Mouse (Mus musculus): ENCODE data around the gene Nacc1. TPM values are rescaled to one million over a fixed set of nuclear protein-coding genes. Genes with fewer than 3 reads are reported as not detected.

Gene Nacc1
- polyA plus RNA-seq (2015; fragmentation: Nextera tagmentation; extraction: Ambion mirVana), result 5.4 and 6.3 TPM in 2 replicates

- Histone ChIP-seq H3K9ac (ENCODE audit: low read depth, low read length) (peak within 1 kb of the TSS; percentile 99), H3K36me3 (ENCODE audit: control insufficient read depth, insufficient read depth) (0 out of 2 replicates have a peak, but pooled peaks cover 2% of the 10 kb centered on the region), H3K27me3 (ENCODE audit: control insufficient read depth, insufficient read depth, low read depth, low read length) (no peaks in the 10 kb centered on the region), H3K27ac (ENCODE audit: low read length) (peak within 1 kb of the TSS; percentile 92), H3K4me2 (ENCODE audit: low read depth, low read length) (peak within 1 kb of the TSS; percentile 88), H3K4me1 (ENCODE audit: control insufficient read depth, low read depth, low read length) (peaks cover 46% of the 10 kb centered on the region), H3K4me3 (ENCODE audit: low read depth, low read length) (peak within 1 kb of the TSS; percentile 97), H3K9me3 (replicated peaks; ENCODE audit: control insufficient read depth, low read length) (no peaks in the 10 kb centered on the region)
- peak; percentile 85 for ATAC-seq (ENCODE audit: low read depth)
- 0% methylated on average over 35 of the region's 37 CpGs for WGBS (ENCODE audit: insufficient replicate concordance)
These were observed at the start of gene Nacc1 for GRCm38 (mm10) chr8:84687705-84688100. Nacc1 (minus strand) TSS chr8:84687862.

GRCm38 (mm10) chr8:84736521-84736920 is 48.9 kb upstream of the Nacc1 start:
- Histone ChIP-seq H3K4me3 (ENCODE audit: low read depth, low read length) (no peak overlapping the region), H3K9ac (ENCODE audit: low read depth, low read length) (no peak overlapping the region), H3K36me3 (ENCODE audit: control insufficient read depth, insufficient read depth) (no peaks in the 10 kb centered on the region), H3K27ac (ENCODE audit: low read length) (no peak overlapping the region), H3K27me3 (ENCODE audit: control insufficient read depth, insufficient read depth, low read depth, low read length) (peaks cover 13% of the 10 kb centered on the region), H3K4me1 (ENCODE audit: control insufficient read depth, low read depth, low read length) (peaks cover 35% of the 10 kb centered on the region), H3K4me2 (ENCODE audit: low read depth, low read length) (no peak overlapping the region), H3K9me3 (replicated peaks; ENCODE audit: control insufficient read depth, low read length) (no peaks in the 10 kb centered on the region)
- ATAC-seq (ENCODE audit: low read depth), result no peak
- 90% methylated on average over 4 of the region's 4 CpGs for WGBS (ENCODE audit: insufficient replicate concordance)

- WGBS (ENCODE audit: insufficient replicate concordance), result 66% methylated on average over 2 of the region's 2 CpGs
- Histone ChIP-seq H3K9ac (ENCODE audit: low read depth, low read length) (no peak overlapping the region), H3K27me3 (ENCODE audit: control insufficient read depth, insufficient read depth, low read depth, low read length) (peaks cover 6% of the 10 kb centered on the region; the same call in 1 of the 2 replicates)
These were observed 47.9 kb upstream of the Nacc1 start for GRCm38 (mm10) chr8:84735597-84735996.

GRCm38 (mm10) chr8:84734680-84735079 is 47.0 kb upstream of the Nacc1 start:
- Histone ChIP-seq H3K4me2 (ENCODE audit: low read depth, low read length) (no peak overlapping the region), H3K27me3 (ENCODE audit: control insufficient read depth, insufficient read depth, low read depth, low read length) (peaks cover 6% of the 10 kb centered on the region; the same call in 1 of the 2 replicates), H3K4me3 (ENCODE audit: low read depth, low read length) (no peak overlapping the region), H3K9me3 (replicated peaks; ENCODE audit: control insufficient read depth, low read length) (no peaks in the 10 kb centered on the region), H3K27ac (ENCODE audit: low read length) (0 out of 2 replicates have a peak overlapping the region, but pooled peaks have one; percentile 8), H3K36me3 (ENCODE audit: control insufficient read depth, insufficient read depth) (no peaks in the 10 kb centered on the region), H3K9ac (ENCODE audit: low read depth, low read length) (no peak overlapping the region), H3K4me1 (ENCODE audit: control insufficient read depth, low read depth, low read length) (peaks cover 48% of the 10 kb centered on the region)
- ATAC-seq (ENCODE audit: low read depth), result no peak
- 65% methylated on average over 2 of the region's 2 CpGs for WGBS (ENCODE audit: insufficient replicate concordance)

More at GRCm38 (mm10) chr8:84735597-84735996, 47.9 kb upstream of the Nacc1 start:
- Histone ChIP-seq H3K4me1 (ENCODE audit: control insufficient read depth, low read depth, low read length) (peaks cover 39% of the 10 kb centered on the region), H3K36me3 (ENCODE audit: control insufficient read depth, insufficient read depth) (no peaks in the 10 kb centered on the region), H3K4me3 (ENCODE audit: low read depth, low read length) (no peak overlapping the region), H3K27ac (ENCODE audit: low read length) (no peak overlapping the region), H3K4me2 (ENCODE audit: low read depth, low read length) (no peak overlapping the region), H3K9me3 (replicated peaks; ENCODE audit: control insufficient read depth, low read length) (no peaks in the 10 kb centered on the region)
- ATAC-seq (ENCODE audit: low read depth), result no peak

GRCm38 (mm10) chr8:84733959-84734358 is 46.3 kb upstream of the Nacc1 start:
- Histone ChIP-seq H3K4me3 (ENCODE audit: low read depth, low read length) (no peak overlapping the region), H3K36me3 (ENCODE audit: control insufficient read depth, insufficient read depth) (no peaks in the 10 kb centered on the region), H3K4me2 (ENCODE audit: low read depth, low read length) (no peak overlapping the region), H3K27me3 (ENCODE audit: control insufficient read depth, insufficient read depth, low read depth, low read length) (peaks cover 3% of the 10 kb centered on the region; the same call in 1 of the 2 replicates), H3K4me1 (ENCODE audit: control insufficient read depth, low read depth, low read length) (peaks cover 55% of the 10 kb centered on the region), H3K9ac (ENCODE audit: low read depth, low read length) (no peak overlapping the region), H3K27ac (ENCODE audit: low read length) (no peak overlapping the region), H3K9me3 (replicated peaks; ENCODE audit: control insufficient read depth, low read length) (no peaks in the 10 kb centered on the region)
- WGBS (ENCODE audit: insufficient replicate concordance), result 82% methylated on average over 6 of the region's 6 CpGs
- no peak for ATAC-seq (ENCODE audit: low read depth)

DNA sequence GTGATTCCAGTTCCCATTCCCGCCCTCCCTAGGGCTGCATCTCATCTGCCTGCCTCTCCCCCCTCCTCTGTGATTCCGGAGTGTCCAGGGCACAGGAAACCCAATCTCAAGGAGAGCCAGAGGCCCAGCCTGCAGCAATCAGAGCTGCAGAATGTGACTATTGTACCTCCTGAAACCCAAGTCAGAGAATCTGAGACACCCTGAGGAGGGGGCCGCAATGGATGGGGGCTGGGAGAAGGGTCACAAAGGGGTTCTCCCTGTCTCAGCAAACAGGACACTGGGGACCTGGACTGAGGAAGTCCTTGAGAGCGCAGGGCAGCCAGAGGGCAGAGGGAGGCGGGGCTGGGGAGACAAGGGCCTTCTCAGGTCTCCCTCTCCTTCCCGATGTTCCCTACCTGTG is 45.3 kb upstream of the Nacc1 start:
- no peaks in the 10 kb centered on the region for H3K9me3 ChIP-seq (replicated peaks; ENCODE audit: control insufficient read depth, low read length)
- 62% methylated on average over 6 of the region's 6 CpGs for WGBS (ENCODE audit: insufficient replicate concordance)
- no peak for ATAC-seq (ENCODE audit: low read depth)
- peaks cover 60% of the 10 kb centered on the region for H3K4me1 ChIP-seq (ENCODE audit: control insufficient read depth, low read depth, low read length)
- H3K4me3 ChIP-seq (ENCODE audit: low read depth, low read length), result no peak overlapping the region
- no peak overlapping the region for H3K4me2 ChIP-seq (ENCODE audit: low read depth, low read length)
- H3K27me3 ChIP-seq (ENCODE audit: control insufficient read depth, insufficient read depth, low read depth, low read length), result no peaks in the 10 kb centered on the region
- no peak overlapping the region for H3K9ac ChIP-seq (ENCODE audit: low read depth, low read length)
- H3K36me3 ChIP-seq (ENCODE audit: control insufficient read depth, insufficient read depth), result no peaks in the 10 kb centered on the region
- no peak overlapping the region for H3K27ac ChIP-seq (ENCODE audit: low read length)

DNA sequence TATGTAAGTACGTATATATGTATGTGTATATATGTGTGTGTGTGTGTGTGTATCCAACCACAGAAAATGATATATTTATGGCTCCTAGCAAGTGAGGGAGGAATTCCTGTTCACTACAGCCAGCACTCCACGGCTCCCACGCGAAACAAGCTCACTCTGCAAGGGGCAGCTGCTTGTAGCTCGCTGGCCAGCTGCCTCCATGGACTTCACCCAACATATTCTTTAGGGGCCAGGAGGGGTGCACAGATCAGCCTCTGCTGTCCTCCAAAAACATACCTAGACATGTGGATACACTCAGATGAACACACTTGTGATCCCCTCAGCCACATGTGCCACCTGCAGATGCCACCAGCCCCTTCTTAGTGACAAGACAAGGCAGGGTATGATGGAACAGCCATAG is 44.9 kb upstream of the Nacc1 start:
- Histone ChIP-seq H3K9me3 (replicated peaks; ENCODE audit: control insufficient read depth, low read length) (no peaks in the 10 kb centered on the region), H3K27ac (ENCODE audit: low read length) (peak overlapping the region; percentile 98), H3K9ac (ENCODE audit: low read depth, low read length) (0 out of 2 replicates have a peak overlapping the region, but pooled peaks have one; percentile 78), H3K4me3 (ENCODE audit: low read depth, low read length) (no peak overlapping the region), H3K27me3 (ENCODE audit: control insufficient read depth, insufficient read depth, low read depth, low read length) (no peaks in the 10 kb centered on the region), H3K36me3 (ENCODE audit: control insufficient read depth, insufficient read depth) (no peaks in the 10 kb centered on the region), H3K4me1 (ENCODE audit: control insufficient read depth, low read depth, low read length) (peaks cover 60% of the 10 kb centered on the region), H3K4me2 (ENCODE audit: low read depth, low read length) (no peak overlapping the region)
- 76% methylated on average over 5 of the region's 5 CpGs for WGBS (ENCODE audit: insufficient replicate concordance)
- ATAC-seq (ENCODE audit: low read depth), result no peak

DNA sequence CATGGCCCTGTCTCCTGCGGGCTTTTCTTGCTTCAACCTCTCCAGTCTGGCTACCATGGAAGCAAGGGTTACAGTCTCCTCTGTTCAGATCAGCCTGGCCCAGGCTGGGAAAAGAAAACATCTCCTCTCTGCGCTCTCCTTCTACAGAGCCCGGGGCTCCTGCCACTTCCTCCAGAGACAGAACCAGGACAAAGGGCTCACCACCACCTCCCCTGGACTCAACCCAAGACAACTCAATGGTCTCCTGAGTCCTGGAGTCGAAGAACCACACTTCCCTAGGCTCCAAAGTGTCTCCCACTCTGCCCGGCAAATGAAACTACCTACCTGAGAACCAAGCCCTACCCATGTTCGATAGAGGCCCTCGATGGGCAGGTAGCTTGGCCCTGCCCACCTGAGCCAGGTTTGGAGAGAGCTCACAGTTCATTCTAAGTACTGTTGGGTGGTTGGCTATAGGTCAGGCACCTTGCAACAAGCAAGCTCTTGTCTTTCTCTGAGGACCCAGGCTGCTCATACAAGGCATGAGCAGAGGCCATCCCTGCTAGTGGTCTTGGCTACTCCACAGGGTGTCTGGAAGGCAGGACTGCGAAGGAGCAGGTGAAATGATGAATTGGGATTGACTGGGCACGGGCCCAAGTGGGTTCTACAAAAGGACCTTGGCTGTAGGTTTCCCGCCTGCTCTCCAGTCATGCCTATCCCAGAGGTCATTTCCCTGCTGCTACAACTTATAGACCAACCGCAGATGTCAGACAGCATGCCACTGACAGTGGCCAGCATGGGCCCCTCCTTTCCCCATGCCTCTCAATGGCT is 43.9 kb upstream of the Nacc1 start:
- no peaks in the 10 kb centered on the region for H3K27me3 ChIP-seq (ENCODE audit: control insufficient read depth, insufficient read depth, low read depth, low read length)
- 54% methylated on average over 11 of the region's 11 CpGs for WGBS (ENCODE audit: insufficient replicate concordance)
- H3K9ac ChIP-seq (ENCODE audit: low read depth, low read length), result peak overlapping the region; percentile 78
- no peak for ATAC-seq (ENCODE audit: low read depth)
- H3K36me3 ChIP-seq (ENCODE audit: control insufficient read depth, insufficient read depth), result no peaks in the 10 kb centered on the region
- H3K4me3 ChIP-seq (ENCODE audit: low read depth, low read length), result peak overlapping the region; percentile 37
- H3K27ac ChIP-seq (ENCODE audit: low read length), result peak overlapping the region; percentile 98
- peaks cover 67% of the 10 kb centered on the region for H3K4me1 ChIP-seq (ENCODE audit: control insufficient read depth, low read depth, low read length)
- no peaks in the 10 kb centered on the region for H3K9me3 ChIP-seq (replicated peaks; ENCODE audit: control insufficient read depth, low read length)
- H3K4me2 ChIP-seq (ENCODE audit: low read depth, low read length), result peak overlapping the region; percentile 58

Data from liver, embryonic 16.5 days (tissue).